Mouse (Mus musculus) heart, embryonic 13.5 days (tissue): ENCODE results near the gene Smad5. TPM values are rescaled to one million over a fixed set of nuclear protein-coding genes. Genes with fewer than 3 reads are reported as not detected.

Experiments
- ATAC-seq: fragments of 200-750 bp; cut with Nextera tagmentation; 2 replicates; pipeline ENCODE4 v1.8.0; 2017; ENCODE audit warnings: moderate TSS enrichment; ENCODE audit not compliant: insufficient number of reproducible peaks, low FRiP score, low TSS enrichment; ENCODE audit errors: extremely low read depth
- H3K27ac ChIP-seq: fragments of 300-500 bp; sonication (generic); replicated peaks from 2 replicates; pipeline ENCODE4 v1.5.1; 2015; ENCODE audit warnings: moderate library complexity, mild to moderate bottlenecking, inconsistent platforms
- H3K27me3 ChIP-seq: fragments of 300-500 bp; sonication (generic); replicated peaks from 2 replicates; pipeline ENCODE4 v1.6.1; 2015; ENCODE audit warnings: mild to moderate bottlenecking, inconsistent platforms
- H3K36me3 ChIP-seq: fragments of 300-500 bp; sonication (generic); 2 replicates; pipeline ENCODE4 v1.6.1; 2015; ENCODE audit warnings: mild to moderate bottlenecking, inconsistent platforms
- H3K4me1 ChIP-seq: fragments of 300-500 bp; sonication (generic); 2 replicates; pipeline ENCODE4 v1.6.1; 2015; ENCODE audit warnings: inconsistent platforms
- H3K4me2 ChIP-seq: fragments of 300-500 bp; sonication (generic); 2 replicates; pipeline ENCODE4 v1.6.1; 2015; ENCODE audit warnings: inconsistent platforms, mild to moderate bottlenecking, moderate library complexity
- H3K4me3 ChIP-seq: fragments of 300-500 bp; sonication (generic); 2 replicates; pipeline ENCODE4 v1.5.1; 2015; ENCODE audit warnings: moderate library complexity, mild to moderate bottlenecking, inconsistent platforms
- H3K9ac ChIP-seq: fragments of 300-500 bp; sonication (generic); 2 replicates; pipeline ENCODE4 v1.6.1; 2015; ENCODE audit warnings: inconsistent platforms, mild to moderate bottlenecking, moderate library complexity
- H3K9me3 ChIP-seq: fragments of 300-500 bp; sonication (generic); 2 replicates; pipeline ENCODE4 v1.6.1; 2016; ENCODE audit warnings: inconsistent platforms
- WGBS: fragments of 180-500 bp; shearing (Covaris S2); methylation state at CpG from one replicate; pipeline ENCODE4 v1.1.7; 2015; ENCODE audit warnings: mixed read lengths; 5-methylcytosine and 5-hydroxymethylcytosine counted together
- polyA plus RNA-seq: library from polyadenylated mRNA; unstranded; fragments of >200 nt; fragmentation: Nextera tagmentation; extraction: Ambion mirVana; gene quantifications from 2 replicates; pipeline ENCODE4 v1.2.1, GENCODE M21; 2015

Smad5 gene
- polyA plus RNA-seq, 1 experiment from 2014 or later, result 16.0 TPM

DNA sequence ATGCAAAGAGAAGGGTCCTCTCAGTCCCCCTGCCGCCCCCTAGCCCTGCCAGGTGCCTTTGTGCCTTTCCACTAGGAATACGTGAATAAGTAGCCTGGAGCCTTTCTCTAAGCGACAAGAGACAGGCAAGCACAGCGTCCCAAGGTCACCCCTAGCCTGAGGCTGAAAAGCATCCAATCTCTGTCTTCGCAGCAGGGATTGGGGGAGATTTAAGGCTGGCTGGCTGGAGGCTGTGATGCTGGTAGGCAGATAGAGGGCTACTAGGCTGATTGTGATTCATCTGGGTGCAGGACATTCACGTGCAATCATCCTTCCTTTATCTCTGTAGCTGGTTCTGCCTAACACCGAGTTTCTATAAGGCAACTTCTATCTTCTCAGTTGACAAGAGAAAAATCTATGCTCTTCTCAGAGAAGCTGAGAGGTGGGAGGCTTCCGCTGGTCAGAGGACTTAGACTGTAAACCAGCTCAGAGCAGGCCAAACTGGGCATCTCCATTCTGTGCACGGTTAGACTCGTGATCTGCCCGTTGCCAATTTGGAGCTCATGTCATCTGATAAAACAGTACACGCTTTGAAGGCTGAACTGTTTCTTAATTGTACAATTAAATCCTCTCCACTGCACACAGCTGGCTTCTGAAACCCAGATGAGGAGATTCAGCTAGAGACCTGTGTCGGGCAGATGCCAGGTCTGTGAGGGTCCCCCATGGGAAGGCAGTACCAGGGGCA, 78.1 kb downstream of the Smad5 start:
- Histone ChIP-seq H3K4me2 (no peak overlapping the region), H3K4me1 (peaks cover 53% of the 10 kb centered on the region), H3K9ac (no peak overlapping the region), H3K9me3 (peaks cover 4% of the 10 kb centered on the region; the same call in 1 of the 2 replicates), H3K36me3 (no peaks in the 10 kb centered on the region), H3K4me3 (no peak overlapping the region), H3K27me3 (no peaks in the 10 kb centered on the region), H3K27ac (no peak overlapping the region; the same call in 1 of the 2 replicates)
- ATAC-seq, result no peak
- 50% methylated on average over 13 of the region's 13 CpGs for WGBS

DNA sequence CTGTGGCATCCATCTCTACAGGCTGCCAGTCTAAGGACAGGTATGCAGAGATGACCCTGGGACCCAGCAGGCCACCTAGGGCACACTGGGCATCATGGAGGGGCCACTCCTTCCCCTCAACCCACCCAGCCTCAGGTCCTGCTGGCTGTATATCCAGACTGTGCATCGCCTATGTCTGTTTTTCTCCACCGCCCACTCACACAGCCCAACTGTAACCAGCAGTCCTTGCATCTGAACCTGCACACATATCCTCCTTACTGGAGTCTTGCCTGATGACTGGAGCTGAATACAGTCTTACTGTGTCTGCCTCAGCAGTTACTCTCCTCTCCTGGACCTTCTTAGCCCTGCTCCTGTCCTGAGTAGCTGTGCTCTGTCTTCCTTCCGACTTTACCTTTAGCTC, 78.9 kb downstream of the Smad5 start:
- no peak overlapping the region for H3K4me2 ChIP-seq
- H3K9me3 ChIP-seq, result peaks cover 4% of the 10 kb centered on the region; the same call in 1 of the 2 replicates
- H3K9ac ChIP-seq, result no peak overlapping the region
- no peaks in the 10 kb centered on the region for H3K36me3 ChIP-seq
- no peaks in the 10 kb centered on the region for H3K27me3 ChIP-seq
- no peak overlapping the region for H3K27ac ChIP-seq
- peaks cover 45% of the 10 kb centered on the region for H3K4me1 ChIP-seq
- ATAC-seq, result no peak
- WGBS, result 74% methylated on average over 3 of the region's 3 CpGs
- no peak overlapping the region for H3K4me3 ChIP-seq

DNA sequence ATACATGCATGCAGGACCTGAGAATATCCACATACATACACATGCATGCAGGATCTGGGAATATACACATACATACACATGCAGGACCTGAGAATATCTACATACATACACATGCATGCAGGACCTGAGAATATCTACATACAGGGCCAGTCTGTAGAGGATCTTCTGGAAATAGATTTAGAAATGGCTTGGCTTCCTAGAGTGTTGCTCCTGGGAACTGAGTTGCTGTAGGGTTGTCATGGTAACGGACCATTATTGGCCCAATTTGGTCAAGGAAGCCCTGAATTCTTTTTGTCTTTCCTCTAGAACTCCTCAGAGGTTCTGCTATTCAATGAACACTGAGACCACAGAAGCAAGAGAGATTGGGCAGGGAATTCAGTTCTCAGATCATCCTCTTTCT, 79.8 kb downstream of the Smad5 start:
- no peak overlapping the region for H3K4me3 ChIP-seq
- H3K36me3 ChIP-seq, result no peaks in the 10 kb centered on the region
- no peak for ATAC-seq
- H3K4me2 ChIP-seq, result no peak overlapping the region
- peaks cover 4% of the 10 kb centered on the region; the same call in 1 of the 2 replicates for H3K9me3 ChIP-seq
- H3K9ac ChIP-seq, result no peak overlapping the region
- peaks cover 36% of the 10 kb centered on the region for H3K4me1 ChIP-seq
- 78% methylated on average over 1 of the region's 1 CpGs for WGBS
- no peak overlapping the region for H3K27ac ChIP-seq
- H3K27me3 ChIP-seq, result no peaks in the 10 kb centered on the region

DNA sequence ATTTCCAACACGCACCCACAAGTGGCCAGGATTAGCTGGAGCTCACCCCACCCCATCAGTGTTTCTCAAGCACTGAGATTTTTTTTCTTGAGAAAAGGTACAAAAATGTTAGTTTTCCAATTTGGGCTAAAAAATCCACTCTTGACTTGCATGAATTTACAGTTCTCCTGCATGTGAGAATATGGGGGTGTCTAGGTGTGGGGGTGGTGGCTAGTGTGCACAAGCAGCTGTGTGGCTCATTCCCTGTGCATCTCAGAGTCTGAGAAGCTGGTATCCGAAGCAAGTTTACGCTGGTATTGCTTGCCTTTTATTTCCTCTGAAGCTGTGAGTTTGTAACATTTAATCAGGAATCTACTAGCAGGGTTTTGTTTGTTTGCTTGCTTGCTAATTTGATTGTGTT, 87.9 kb downstream of the Smad5 start:
- H3K4me2 ChIP-seq, result no peak overlapping the region
- H3K4me3 ChIP-seq, result no peak overlapping the region
- peaks cover 3% of the 10 kb centered on the region; the same call in 1 of the 2 replicates for H3K27me3 ChIP-seq
- H3K27ac ChIP-seq, result no peak overlapping the region
- H3K36me3 ChIP-seq, result no peaks in the 10 kb centered on the region
- no peak for ATAC-seq
- H3K4me1 ChIP-seq, result peaks cover 17% of the 10 kb centered on the region
- H3K9ac ChIP-seq, result no peak overlapping the region
- WGBS, result 90% methylated on average over 3 of the region's 3 CpGs
- H3K9me3 ChIP-seq, result no peaks in the 10 kb centered on the region

Other genes with a start within 250 kb of the Smad5 start
- gene Il9, start 220.8 kb upstream of the Smad5 start, polyA plus RNA-seq, result not detected in 2 replicates
- 1.1 and 1.6 TPM in 2 replicates for gene Fbxl21, start 180.5 kb upstream of the Smad5 start, polyA plus RNA-seq
- gene Lect2, start 154.5 kb upstream of the Smad5 start, polyA plus RNA-seq, result 0.19 and 3.0 TPM in 2 replicates
- 59.4 and 64.5 TPM in 2 replicates for gene Tgfbi, start 93.5 kb upstream of the Smad5 start, polyA plus RNA-seq
- 0.27 and 0.39 TPM in 2 replicates for gene Gm45623, start 50.8 kb downstream of the Smad5 start, polyA plus RNA-seq
- gene Trpc7, start 193.0 kb downstream of the Smad5 start, polyA plus RNA-seq, result 0.04 and 0.05 TPM in 2 replicates